Mouse (Mus musculus) forebrain, postnatal 0 days (tissue): ENCODE data around the gene Sf3b3. TPM values are rescaled to one million over a fixed set of nuclear protein-coding genes. Genes with fewer than 3 reads are reported as not detected.

ENCODE experiments used
- ATAC-seq: fragments of 200-750 bp; cut with Nextera tagmentation; 2 replicates; pipeline ENCODE4 v1.8.0; 2017; ENCODE audit warnings: mild to moderate bottlenecking, moderate library complexity
- DNase-seq: peaks from one replicate; pipeline ENCODE4 v3.0.0-alpha.2; 2015
- H3K27ac ChIP-seq: fragments of 300-500 bp; sonication (generic); 2 replicates; pipeline ENCODE4 v1.5.1; 2014; ENCODE audit warnings: low read depth, mild to moderate bottlenecking, antibody characterized with exemption, low read length, moderate library complexity, mixed read lengths
- H3K27me3 ChIP-seq: fragments of 300-500 bp; sonication (generic); 2 replicates; pipeline ENCODE4 v1.6.1; 2014; ENCODE audit warnings: mild to moderate bottlenecking, low read length, mixed read lengths; ENCODE audit not compliant: insufficient read depth
- H3K36me3 ChIP-seq: fragments of 300-500 bp; sonication (generic); 2 replicates; pipeline ENCODE4 v1.6.1; 2014; ENCODE audit warnings: mild to moderate bottlenecking, moderate library complexity; ENCODE audit not compliant: insufficient read depth
- H3K4me1 ChIP-seq: fragments of 300-500 bp; sonication (generic); 2 replicates; pipeline ENCODE4 v1.6.1; 2014; ENCODE audit warnings: antibody characterized with exemption; ENCODE audit not compliant: insufficient read depth
- H3K4me2 ChIP-seq: fragments of 300-500 bp; sonication (generic); 2 replicates; pipeline ENCODE4 v1.6.1; 2014; ENCODE audit warnings: low read depth, mild to moderate bottlenecking, moderate library complexity
- H3K4me3 ChIP-seq: fragments of 300-500 bp; sonication (generic); 2 replicates; pipeline ENCODE4 v1.5.1; 2014; ENCODE audit warnings: low read depth, low read length, mixed read lengths
- H3K9ac ChIP-seq: fragments of 300-500 bp; sonication (generic); 2 replicates; pipeline ENCODE4 v1.6.1; 2014; ENCODE audit warnings: mild to moderate bottlenecking
- H3K9me3 ChIP-seq: fragments of 300-500 bp; sonication (generic); 2 replicates; pipeline ENCODE4 v1.6.1; 2016; ENCODE audit warnings: low read length
- CTCF ChIP-seq: sonication (generic); IDR thresholded peaks from 2 replicates; pipeline ENCODE4 v1.5.1; 2016; ENCODE audit warnings: antibody characterized with exemption, control low read depth, low read depth
- WGBS: fragments of 180-500 bp; shearing (Covaris S2); extraction: QIAGEN DNeasy Blood & Tissue Kit; methylation state at CpG from one replicate; pipeline ENCODE4 v1.1.7; 2014; 5-methylcytosine and 5-hydroxymethylcytosine counted together
- polyA plus RNA-seq: library from polyadenylated mRNA; unstranded; fragments of >200 nt; fragmentation: Nextera tagmentation; extraction: Ambion mirVana; gene quantifications from 2 replicates; pipeline ENCODE4 v1.2.1, GENCODE M21; 2015
- total RNA-seq: library from RNA; depleted of rRNA; stranded (reverse); fragments of >200 nt; gene quantifications from 2 replicates; pipeline ENCODE4 v1.2.3, GENCODE M21; 2014

Gene Sf3b3
- total and polyA plus RNA-seq, 2 experiments from 2014 or later = 64.8 to 99.2 TPM

GRCm38 (mm10) chr8:110828511-110828910, 18.1 kb downstream of the Sf3b3 start:
- Histone ChIP-seq H3K4me3 (no peak overlapping the region), H3K36me3 (peaks cover 74% of the 10 kb centered on the region), H3K27me3 (no peaks in the 10 kb centered on the region), H3K4me1 (no peaks in the 10 kb centered on the region), H3K27ac (no peak overlapping the region), H3K9me3 (no peaks in the 10 kb centered on the region), H3K9ac (no peak overlapping the region), H3K4me2 (no peak overlapping the region)
- no peak for DNase-seq
- no peak for TF ChIP-seq CTCF
- 83% methylated on average over 3 of the region's 3 CpGs for WGBS
- ATAC-seq = no peak

GRCm38 (mm10) chr8:110824861-110825260, 21.7 kb downstream of the Sf3b3 start:
- H3K27ac ChIP-seq = no peak overlapping the region
- no peak for ATAC-seq
- TF ChIP-seq CTCF = no peak
- H3K9ac ChIP-seq = no peak overlapping the region
- H3K4me3 ChIP-seq = no peak overlapping the region
- no peak for DNase-seq
- no peaks in the 10 kb centered on the region for H3K4me1 ChIP-seq
- peaks cover 80% of the 10 kb centered on the region for H3K36me3 ChIP-seq
- no peak overlapping the region for H3K4me2 ChIP-seq
- H3K9me3 ChIP-seq = no peaks in the 10 kb centered on the region
- 93% methylated on average over 1 of the region's 1 CpGs for WGBS
- no peaks in the 10 kb centered on the region for H3K27me3 ChIP-seq

GRCm38 (mm10) chr8:110821960-110822359, 24.6 kb downstream of the Sf3b3 start:
- Histone ChIP-seq H3K4me1 (no peaks in the 10 kb centered on the region), H3K27ac (no peak overlapping the region), H3K27me3 (no peaks in the 10 kb centered on the region), H3K9ac (no peak overlapping the region), H3K36me3 (peaks cover 89% of the 10 kb centered on the region), H3K4me3 (no peak overlapping the region), H3K9me3 (no peaks in the 10 kb centered on the region), H3K4me2 (no peak overlapping the region)
- ATAC-seq (no peak), DNase-seq (no peak)
- no peak for TF ChIP-seq CTCF
- 85% methylated on average over 3 of the region's 3 CpGs for WGBS

GRCm38 (mm10) chr8:110820257-110820656, 26.3 kb downstream of the Sf3b3 start:
- no peak overlapping the region for H3K4me2 ChIP-seq
- ATAC-seq (no peak), DNase-seq (peak; percentile 21)
- no peaks in the 10 kb centered on the region for H3K27me3 ChIP-seq
- H3K36me3 ChIP-seq = peaks cover 95% of the 10 kb centered on the region
- no peak for TF ChIP-seq CTCF
- H3K4me3 ChIP-seq = no peak overlapping the region
- no peak overlapping the region for H3K27ac ChIP-seq
- H3K9me3 ChIP-seq = no peaks in the 10 kb centered on the region
- WGBS = 90% methylated on average over 2 of the region's 2 CpGs
- no peak overlapping the region for H3K9ac ChIP-seq
- no peaks in the 10 kb centered on the region for H3K4me1 ChIP-seq

- DNase-seq (peak; percentile 37), ATAC-seq (no peak)
- peaks cover 96% of the 10 kb centered on the region for H3K36me3 ChIP-seq
- no peaks in the 10 kb centered on the region for H3K4me1 ChIP-seq
- H3K27me3 ChIP-seq = no peaks in the 10 kb centered on the region
- H3K4me3 ChIP-seq = no peak overlapping the region
- no peak overlapping the region for H3K4me2 ChIP-seq
- H3K9me3 ChIP-seq = no peaks in the 10 kb centered on the region
- WGBS = 82% methylated on average over 3 of the region's 3 CpGs
- no peak overlapping the region for H3K27ac ChIP-seq
- TF ChIP-seq CTCF = peak; percentile 38; the same call in 1 of the 2 replicates
- no peak overlapping the region for H3K9ac ChIP-seq
Observed at GRCm38 (mm10) chr8:110818593-110818992, 28.0 kb downstream of the Sf3b3 start.

GRCm38 (mm10) chr8:110816990-110817389, 29.6 kb downstream of the Sf3b3 start:
- no peak overlapping the region for H3K4me3 ChIP-seq
- DNase-seq = no peak
- WGBS = 97% methylated on average over 1 of the region's 1 CpGs
- no peak overlapping the region for H3K27ac ChIP-seq
- peaks cover 96% of the 10 kb centered on the region for H3K36me3 ChIP-seq
- no peak for ATAC-seq
- no peak overlapping the region for H3K9ac ChIP-seq
- H3K9me3 ChIP-seq = no peaks in the 10 kb centered on the region
- no peak for TF ChIP-seq CTCF
- H3K27me3 ChIP-seq = no peaks in the 10 kb centered on the region
- no peak overlapping the region for H3K4me2 ChIP-seq
- H3K4me1 ChIP-seq = no peaks in the 10 kb centered on the region

GRCm38 (mm10) chr8:110815308-110815707, 31.3 kb downstream of the Sf3b3 start:
- Histone ChIP-seq H3K27ac (no peak overlapping the region), H3K27me3 (no peaks in the 10 kb centered on the region), H3K36me3 (peaks cover 96% of the 10 kb centered on the region), H3K4me3 (no peak overlapping the region), H3K9me3 (no peaks in the 10 kb centered on the region), H3K4me2 (no peak overlapping the region), H3K9ac (no peak overlapping the region), H3K4me1 (no peaks in the 10 kb centered on the region)
- WGBS = 52% methylated on average over 3 of the region's 3 CpGs
- TF ChIP-seq CTCF = no peak
- DNase-seq = no peak
- ATAC-seq = no peak
